Mouse (Mus musculus): Measurements from ENCODE around the gene Il2rg. TPM values are rescaled to one million over a fixed set of nuclear protein-coding genes. Genes with fewer than 3 reads are reported as not detected.

Il2rg gene
- 1 to 10 TPM; 8.8 to 9.0 TPM for total RNA-seq (2021)

- no peak for DNase-seq
- intact Hi-C loops (cut with DNase I): no loop called here
Measured at GRCm38 (mm10) chrX:101268025-101268754, at the start of gene Il2rg. TSS of gene Il2rg (minus strand) at chrX:101268255.

- DNase-seq: no peak
- intact Hi-C loops (cut with DNase I): no loop called here
Measured at GRCm38 (mm10) chrX:101313625-101314359, 45.7 kb upstream of the Il2rg start.

- DNase-seq: no peak
- intact Hi-C loops (cut with DNase I): no loop called here
Measured at GRCm38 (mm10) chrX:101309299-101309698, 41.2 kb upstream of the Il2rg start.

GRCm38 (mm10) chrX:101304646-101305045, 36.6 kb upstream of the Il2rg start:
- intact Hi-C loops (cut with DNase I): no loop called here
- no peak for DNase-seq

- intact Hi-C loops (cut with DNase I): no loop called here
- no peak for DNase-seq
Measured at GRCm38 (mm10) chrX:101301654-101302053, 33.6 kb upstream of the Il2rg start.

- no peak for DNase-seq
- intact Hi-C loops (cut with DNase I): no loop called here
Measured at GRCm38 (mm10) chrX:101300427-101301030, 32.5 kb upstream of the Il2rg start.

GRCm38 (mm10) chrX:101299473-101300426, 31.7 kb upstream of the Il2rg start:
- no peak for DNase-seq
- intact Hi-C loops (cut with DNase I): no loop called here

- intact Hi-C loops (cut with DNase I): no loop called here
Measured at GRCm38 (mm10) chrX:101299055-101299454, 31.0 kb upstream of the Il2rg start, which contains the start of gene Nlgn3. TSS of gene Nlgn3 (plus strand) at chrX:101299168.

GRCm38 (mm10) chrX:101290111-101290510, 22.1 kb upstream of the Il2rg start:
- intact Hi-C loops (cut with DNase I): no loop called here
- DNase-seq: no peak

More at GRCm38 (mm10) chrX:101299055-101299454, 31.0 kb upstream of the Il2rg start, which contains the start of gene Nlgn3:
- no peak for DNase-seq

GRCm38 (mm10) chrX:101289037-101289436, 21.0 kb upstream of the Il2rg start:
- intact Hi-C loops (cut with DNase I): loop anchor here (5.0 kb wide), 1 partner anchor 157 kb away; no protein-coding TSS in a partner anchor
- no peak for DNase-seq

- no peak for DNase-seq
- intact Hi-C loops (cut with DNase I): loop anchor here (5.0 kb wide), 1 partner anchor 156 kb away; no protein-coding TSS in a partner anchor
Measured at GRCm38 (mm10) chrX:101288432-101288831, 20.4 kb upstream of the Il2rg start.

- intact Hi-C loops (cut with DNase I): loop anchor here (5.0 kb wide), 1 partner anchor 155 kb away; no protein-coding TSS in a partner anchor
- DNase-seq: no peak
Measured at GRCm38 (mm10) chrX:101287543-101287942, 19.5 kb upstream of the Il2rg start.

- no peak for DNase-seq
- intact Hi-C loops (cut with DNase I): loop anchor here (5.0 kb wide), 1 partner anchor 154 kb away; no protein-coding TSS in a partner anchor
Measured at GRCm38 (mm10) chrX:101285953-101286670, 18.1 kb upstream of the Il2rg start.

GRCm38 (mm10) chrX:101285534-101285933, 17.5 kb upstream of the Il2rg start:
- intact Hi-C loops (cut with DNase I): loop anchor here (5.0 kb wide), 1 partner anchor 153 kb away; no protein-coding TSS in a partner anchor
- DNase-seq: peak; percentile 33 to 52

GRCm38 (mm10) chrX:101282813-101283212, 14.8 kb upstream of the Il2rg start:
- intact Hi-C loops (cut with DNase I): no loop called here
- no peak for DNase-seq

GRCm38 (mm10) chrX:101273875-101274738, 6.1 kb upstream of the Il2rg start, which contains the start of gene Med12:
TSS of gene Med12 (plus strand) at chrX:101274030.
- peak; percentile 84 to 86 for DNase-seq
- intact Hi-C loops (cut with DNase I): loop anchor here (2.0 to 5.0 kb wide), 3 partner anchors 19 to 363 kb away; partner anchors contain the start of genes Foxo4 and Snx12

GRCm38 (mm10) chrX:101273410-101273809, 5.4 kb upstream of the Il2rg start:
- intact Hi-C loops (cut with DNase I): loop anchor here (2.0 to 5.0 kb wide), 3 partner anchors 19 to 364 kb away; partner anchors contain the start of genes Foxo4 and Snx12
- no peak for DNase-seq

- intact Hi-C loops (cut with DNase I): no loop called here
- no peak for DNase-seq
Measured at GRCm38 (mm10) chrX:101268755-101269124, 685 bp upstream of the Il2rg start, which contains the start of gene Gm20489. TSS of gene Gm20489 (minus strand) at chrX:101269023.
